Mouse (Mus musculus) monocyte, adult 5-6 weeks (primary cell): ENCODE data around the gene Tob1. TPM values are rescaled to one million over a fixed set of nuclear protein-coding genes. Genes with fewer than 3 reads are reported as not detected.

ENCODE experiments used
- ATAC-seq: fragments of 153-309, 156-312 bp; replicated peaks from 2 replicates; pipeline ENCODE4 v1.8.0; 2017; ENCODE audit warnings: mild to moderate bottlenecking; ENCODE audit not compliant: low TSS enrichment, insufficient number of reproducible peaks, severe bottlenecking, poor library complexity, low FRiP score
- total RNA-seq: library from RNA; stranded (forward); fragments of 200-1000, 200-491, 200-594 nt; gene quantifications from 3 replicates; pipeline ENCODE4 v1.2.3, GENCODE M21; 2017

Gene Tob1
- total RNA-seq, 1 experiment from 2014 or later: 16.5 TPM

DNA sequence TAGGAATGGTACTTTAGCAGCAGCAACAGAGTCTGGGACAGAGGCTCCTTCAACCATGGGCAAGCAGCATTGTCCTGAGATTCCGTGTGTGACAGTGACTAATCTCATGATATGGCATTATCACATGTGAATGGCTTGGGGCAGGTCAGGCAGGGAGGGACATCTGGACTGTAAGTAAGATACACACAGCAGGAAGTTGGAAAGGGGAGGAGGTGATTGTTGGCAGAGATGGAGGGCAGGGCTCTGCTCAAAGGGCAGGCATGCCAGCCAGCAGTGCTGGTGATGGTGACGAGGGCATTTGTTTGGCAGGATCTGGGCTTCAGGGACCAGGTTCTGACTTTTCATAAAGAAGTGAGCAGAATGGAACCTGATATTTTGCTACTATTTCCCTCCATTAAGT, 18.1 kb upstream of the Tob1 start:
- no peak for ATAC-seq

DNA sequence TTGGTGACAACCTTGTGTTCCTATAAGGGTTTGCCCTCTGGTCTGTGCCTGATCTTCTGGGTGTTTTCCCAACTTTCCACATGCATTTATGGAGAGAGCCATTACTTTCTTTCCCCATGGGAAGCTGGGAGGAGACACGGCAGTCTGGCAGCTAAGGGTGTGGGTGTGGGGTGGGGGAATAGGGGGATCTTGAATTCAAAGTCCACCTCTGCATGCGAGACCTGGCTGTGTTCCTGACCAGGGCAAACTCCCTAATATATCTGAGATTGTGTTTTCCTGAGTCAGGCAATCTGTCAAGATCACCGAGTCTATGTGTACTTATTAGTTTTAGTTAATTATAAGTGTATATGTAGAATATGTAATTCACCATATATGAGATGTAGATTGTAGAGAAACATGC, 14.9 kb upstream of the Tob1 start:
- ATAC-seq: no peak

GRCm38 (mm10) chr11:94198405-94199146, 12.7 kb upstream of the Tob1 start:
- ATAC-seq: no peak

DNA sequence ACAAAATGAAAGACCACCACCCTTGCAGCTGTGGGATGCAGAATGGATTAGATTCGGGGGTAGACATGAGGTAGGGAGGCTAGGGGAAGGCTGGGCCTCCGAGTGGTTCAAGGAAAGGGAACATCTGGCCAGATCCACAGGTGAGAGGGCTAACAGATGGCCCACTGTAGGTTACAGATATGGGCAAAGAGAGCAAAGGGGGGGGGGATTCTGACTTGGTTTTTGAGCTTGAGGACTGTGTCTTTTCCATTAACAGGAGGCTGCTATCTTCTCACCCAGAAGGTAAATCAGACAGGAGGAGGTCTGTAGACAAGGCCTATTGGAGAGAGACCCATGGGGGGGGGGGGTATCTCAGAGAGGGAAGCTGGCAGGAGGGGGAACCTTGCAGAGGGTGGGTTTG, 11.5 kb upstream of the Tob1 start:
- no peak for ATAC-seq

DNA sequence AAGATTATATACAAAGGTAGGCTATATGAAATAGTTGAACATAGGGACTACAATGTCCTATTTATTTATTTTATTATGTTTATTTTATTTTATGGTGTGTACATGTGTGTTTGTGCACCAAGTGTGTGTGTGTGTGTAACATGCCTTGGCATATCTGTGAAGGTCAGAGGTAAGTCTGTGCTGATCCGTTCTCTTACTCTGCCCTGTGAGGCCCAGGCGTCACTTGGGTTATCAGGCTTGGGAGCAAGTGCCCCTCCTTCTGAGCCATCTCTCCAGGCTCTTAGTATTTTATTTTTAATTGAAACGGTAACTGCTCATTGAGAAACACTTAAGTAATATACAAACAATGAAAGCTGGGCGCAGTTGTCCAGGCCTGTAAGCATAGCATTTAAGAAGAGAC, 10.8 kb upstream of the Tob1 start:
- ATAC-seq: no peak

- ATAC-seq: no peak
These were observed 9.1 kb upstream of the Tob1 start for GRCm38 (mm10) chr11:94202106-94202505.

GRCm38 (mm10) chr11:94203066-94203465, 8.2 kb upstream of the Tob1 start:
- no peak for ATAC-seq

DNA sequence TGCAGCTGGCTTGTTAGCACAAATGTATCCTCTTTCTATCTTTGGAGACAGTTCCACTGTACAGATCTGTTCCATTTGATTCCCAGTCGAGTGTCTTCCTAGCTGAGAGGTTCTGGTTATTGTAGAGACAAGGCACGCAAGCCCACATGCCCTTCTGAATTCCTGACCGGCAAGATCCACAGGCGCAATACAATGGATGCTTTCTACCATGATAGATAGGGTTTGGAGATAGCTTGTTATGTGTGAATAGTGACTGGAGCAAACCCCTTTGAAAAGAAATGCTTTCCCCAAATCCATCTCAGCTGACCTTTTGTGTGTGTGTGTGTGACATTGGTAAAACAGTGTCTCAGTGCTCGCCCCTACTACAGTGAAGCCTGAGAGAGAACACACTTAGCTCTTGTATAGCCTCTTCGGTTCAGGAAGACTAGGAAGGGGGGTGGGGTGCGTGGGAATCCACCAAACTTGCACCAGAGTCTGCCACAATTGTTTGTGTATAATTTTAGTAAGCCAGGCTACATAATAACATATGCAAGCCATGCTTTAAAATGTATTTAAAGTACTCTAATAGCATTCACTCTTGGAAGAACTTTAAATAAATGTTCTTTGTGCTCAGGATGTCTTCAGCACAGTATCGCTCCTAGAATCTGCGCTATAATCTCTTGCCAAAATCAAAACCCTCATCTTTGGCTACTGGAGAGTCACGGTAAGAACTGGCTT, 4.7 kb upstream of the Tob1 start:
- no peak for ATAC-seq

- no peak for ATAC-seq
These were observed 2.2 kb upstream of the Tob1 start for GRCm38 (mm10) chr11:94208811-94209675.

DNA sequence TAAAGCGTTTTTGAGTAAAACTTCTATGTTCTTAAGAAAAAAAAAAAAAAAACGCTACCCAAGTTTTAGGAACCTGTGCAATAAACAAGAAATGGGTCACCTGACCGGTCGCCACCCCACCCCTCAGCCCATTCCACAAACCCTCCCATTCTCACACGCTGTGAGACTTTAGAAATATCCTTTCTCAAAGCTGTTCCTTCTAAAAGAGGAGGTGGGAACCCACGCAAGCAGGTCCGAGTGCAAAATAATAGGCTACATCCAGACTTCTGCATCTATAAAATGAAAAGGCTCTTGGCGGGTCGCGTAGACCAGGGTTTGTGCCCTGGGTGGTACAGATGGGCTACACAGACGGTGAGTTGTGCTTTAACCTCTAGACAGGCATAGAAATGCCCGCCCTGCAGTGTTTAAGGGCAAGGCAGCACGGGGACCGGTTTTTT, 1.5 kb upstream of the Tob1 start:
- 0 out of 2 replicates have a peak, but pooled peaks have one; percentile 1 for ATAC-seq

- peak; percentile 81 for ATAC-seq
These were observed 815 bp upstream of the Tob1 start for GRCm38 (mm10) chr11:94210191-94211086.

DNA sequence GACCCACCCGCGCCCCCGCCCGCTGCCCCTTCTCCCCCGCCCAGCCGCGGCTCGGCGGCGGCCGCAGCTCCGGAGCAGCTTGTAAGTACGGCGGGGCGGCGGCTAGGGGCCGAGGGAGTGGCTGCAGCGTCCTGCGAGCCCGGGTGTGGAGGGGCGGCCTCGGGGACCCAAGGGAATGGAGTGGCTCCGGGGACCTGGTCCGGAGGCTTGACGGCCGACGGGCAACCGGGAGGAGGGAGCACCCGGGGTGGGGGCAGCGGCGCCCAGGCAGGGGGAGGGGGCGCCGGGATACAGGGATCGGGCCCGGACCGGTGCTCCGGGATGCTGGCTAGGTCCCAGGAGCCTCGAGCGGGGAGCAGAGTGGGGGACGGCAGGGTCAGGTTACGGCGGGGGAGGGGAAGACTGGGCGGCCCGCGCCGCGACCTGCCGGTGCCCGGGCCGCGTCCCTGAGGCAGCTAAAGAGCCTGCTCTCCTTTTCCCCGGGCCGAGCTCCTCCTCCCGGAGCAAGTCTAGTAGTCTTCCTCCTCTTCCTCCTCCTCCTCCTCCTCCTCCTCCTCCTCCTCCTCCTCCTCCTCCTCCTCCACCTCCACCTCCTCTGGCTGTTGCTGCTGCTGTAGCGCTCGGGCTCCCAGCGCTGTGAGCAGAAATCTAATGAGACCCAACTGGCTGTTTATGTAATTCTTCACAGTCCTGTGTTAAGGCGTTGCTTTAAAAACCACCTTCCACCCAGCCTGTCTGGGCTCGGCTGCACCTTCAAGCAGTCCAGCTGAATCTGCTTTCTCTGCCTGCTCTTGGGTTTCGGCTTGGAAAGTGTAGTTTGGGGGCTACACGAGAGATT, 616 bp downstream of the Tob1 start:
- no peak for ATAC-seq

- ATAC-seq: no peak
These were observed 1.2 kb downstream of the Tob1 start for GRCm38 (mm10) chr11:94212489-94212836.

- ATAC-seq: no peak
These were observed 1.7 kb downstream of the Tob1 start for GRCm38 (mm10) chr11:94212997-94213396.

GRCm38 (mm10) chr11:94213735-94214594, 2.7 kb downstream of the Tob1 start:
- ATAC-seq: no peak

DNA sequence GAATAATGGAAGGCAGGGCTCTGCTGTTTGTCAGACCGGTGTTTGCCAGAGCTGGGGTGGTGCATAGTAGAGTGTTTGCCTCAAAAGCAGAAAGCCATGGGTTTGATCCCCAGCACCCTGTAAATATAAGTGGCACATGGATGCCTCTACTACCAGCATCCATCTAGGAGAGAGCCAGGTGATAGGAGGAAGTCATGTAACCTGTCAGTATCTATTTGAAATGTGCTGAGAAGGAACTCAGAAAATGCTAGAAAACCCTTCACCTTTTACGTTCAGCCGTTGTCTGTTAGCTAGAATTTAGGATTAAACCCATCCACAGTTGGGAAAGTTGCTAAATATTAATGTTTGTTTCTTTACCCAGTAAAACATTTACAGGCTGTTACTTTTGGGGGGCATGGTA, 4.3 kb downstream of the Tob1 start:
- ATAC-seq: no peak

DNA sequence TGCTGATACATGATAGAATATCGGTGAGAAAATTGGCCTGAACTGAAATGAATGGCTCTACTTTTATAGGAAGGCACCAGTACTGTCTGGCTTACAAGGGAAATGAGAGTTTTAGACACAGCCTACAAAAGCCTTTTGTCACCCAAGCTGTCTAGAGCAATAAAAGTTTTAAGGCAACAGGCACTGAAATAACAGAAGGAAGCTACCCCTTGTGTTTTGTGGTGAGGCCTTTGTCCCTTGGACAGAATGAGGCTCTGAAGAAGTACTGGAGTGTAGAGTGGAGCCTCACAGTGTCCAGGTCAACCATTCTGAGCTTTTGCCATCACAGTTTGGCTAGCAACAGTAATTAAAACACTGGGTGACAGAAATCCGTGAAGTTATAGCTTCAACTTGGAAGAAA, 5.0 kb downstream of the Tob1 start:
- ATAC-seq: no peak
